ENCODE assay signal across 10 mouse cellular contexts in the genomic region with DNA sequence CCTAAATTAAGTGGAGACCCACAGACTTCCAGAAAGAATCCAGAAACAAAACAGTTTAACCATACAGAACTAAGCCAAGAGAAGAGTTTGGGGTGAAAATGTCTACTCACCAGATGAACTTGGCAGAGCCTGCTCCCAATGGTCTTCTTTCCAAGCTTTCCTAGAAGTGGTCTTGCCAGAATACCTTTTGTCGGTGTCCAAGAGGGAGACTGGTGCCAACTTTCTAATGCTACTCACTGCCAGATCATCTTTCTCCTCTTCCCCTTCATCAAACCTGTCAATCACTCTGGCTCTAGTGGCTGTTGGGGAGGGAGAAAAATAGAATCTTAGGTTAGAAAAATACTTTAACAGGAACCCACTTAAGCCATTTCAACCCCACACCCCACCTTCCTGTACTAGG. TPM values are rescaled to one million over a fixed set of nuclear protein-coding genes. Genes with fewer than 3 reads are reported as not detected.
DNase-seq lines count a peak whose midpoint lies in the region; ATAC-seq and TF ChIP-seq lines count a peak whose summit lies in the region.
"Had no signal": no experiment of that assay in that cellular context is flagged by ENCODE, and none has a peak within 500 bp of the region (broad histone marks: within the 10 kb centered on the region; RNA-seq: fewer than 3 reads in every experiment).

No protein-coding gene starts in this region.

- 80% methylated on average over 1 of the region's 1 CpGs for WGBS in heart, postnatal 0 days
- WGBS in embryonic facial prominence, embryonic 10.5 days, result 92% methylated on average over 1 of the region's 1 CpGs
- WGBS in intestine, embryonic 14.5 days, result 100% methylated on average over 1 of the region's 1 CpGs
- WGBS in midbrain, embryonic 14.5 days, result 86% methylated on average over 1 of the region's 1 CpGs

- H3K4me1 ChIP-seq in heart, postnatal 0 days (ENCODE audit: control insufficient read depth, insufficient read depth), result peaks cover 15% of the 10 kb centered on the region
- H3K4me1 ChIP-seq in embryonic facial prominence, embryonic 10.5 days, result peaks cover 19% of the 10 kb centered on the region
- H3K4me1 ChIP-seq in intestine, embryonic 14.5 days (replicated peaks; ENCODE audit: control insufficient read depth, insufficient read depth, low read length), result peaks cover 13% of the 10 kb centered on the region
- H3K4me1 ChIP-seq in midbrain, embryonic 14.5 days (ENCODE audit: control insufficient read depth, insufficient read depth, low read length), result peaks cover 15% of the 10 kb centered on the region

- no peaks in the 10 kb centered on the region for H3K9me3 ChIP-seq in heart, postnatal 0 days (replicated peaks; ENCODE audit: control insufficient read depth, low read length)
- H3K9me3 ChIP-seq in embryonic facial prominence, embryonic 10.5 days, result no peaks in the 10 kb centered on the region
- no peaks in the 10 kb centered on the region for H3K9me3 ChIP-seq in intestine, embryonic 14.5 days (ENCODE audit: control insufficient read depth, low read length)
- H3K9me3 ChIP-seq in midbrain, embryonic 14.5 days (ENCODE audit: control insufficient read depth, low read length), result no peaks in the 10 kb centered on the region

- peak overlapping the region; percentile 98; the same call in 1 of the 2 replicates for H3K4me2 ChIP-seq in heart, postnatal 0 days (ENCODE audit: low read depth, low read length)
- peak overlapping the region; percentile 82 for H3K4me2 ChIP-seq in intestine, embryonic 14.5 days (ENCODE audit: low read length)
- H3K4me2 ChIP-seq in midbrain, embryonic 14.5 days (ENCODE audit: low read length), result peak overlapping the region; percentile 92

- no peak for TF ChIP-seq CTCF in heart, postnatal 0 days (IDR thresholded peaks at IDR 0.05; ENCODE audit: low read depth)

- H3K4me3 ChIP-seq in heart, postnatal 0 days (ENCODE audit: low read depth, low read length), result no peak overlapping the region
- peak overlapping the region; percentile 71 for H3K4me3 ChIP-seq in embryonic facial prominence, embryonic 10.5 days
- no peak overlapping the region for H3K4me3 ChIP-seq in intestine, embryonic 14.5 days (ENCODE audit: low read depth, low read length)
- H3K4me3 ChIP-seq in midbrain, embryonic 14.5 days (replicated peaks; ENCODE audit: low read depth, low read length), result 0 out of 2 replicates have a peak overlapping the region, but pooled peaks have one; percentile 71

- no peak for ATAC-seq in heart, postnatal 0 days (ENCODE audit: insufficient read depth, low read depth)
- ATAC-seq in intestine, embryonic 14.5 days (replicated peaks; ENCODE audit: low FRiP score, low TSS enrichment, low read depth), result no peak
- no peak for ATAC-seq in midbrain, embryonic 14.5 days (ENCODE audit: low FRiP score, low TSS enrichment)

- TF ChIP-seq EP300 in heart, postnatal 0 days (IDR thresholded peaks at IDR 0.05; ENCODE audit: low read depth), result no peak

- 0 out of 2 replicates have a peak overlapping the region, but pooled peaks have one; percentile 70 for H3K9ac ChIP-seq in heart, postnatal 0 days (replicated peaks; ENCODE audit: low read depth, low read length)
- no peak overlapping the region for H3K9ac ChIP-seq in intestine, embryonic 14.5 days (ENCODE audit: low read length)
- no peak overlapping the region for H3K9ac ChIP-seq in midbrain, embryonic 14.5 days (replicated peaks; ENCODE audit: low read length)

- intact Hi-C loops in heart, postnatal 25 days (cut with DNase I), result loop anchor here (5.0 kb wide), 2 partner anchors 305 to 445 kb away; partner anchors contain the start of genes Dusp14 and Mrm1

- no peak overlapping the region for H3K27ac ChIP-seq in heart, postnatal 0 days (ENCODE audit: low read depth)
- no peak overlapping the region for H3K27ac ChIP-seq in embryonic facial prominence, embryonic 10.5 days (replicated peaks)
- H3K27ac ChIP-seq in intestine, embryonic 14.5 days (ENCODE audit: low read depth), result no peak overlapping the region
- no peak overlapping the region for H3K27ac ChIP-seq in midbrain, embryonic 14.5 days (replicated peaks; ENCODE audit: low read depth, low read length)
- H3K27ac ChIP-seq: layer of hippocampus, adult 2 months had no signal

- H3K36me3 ChIP-seq in heart, postnatal 0 days (replicated peaks; ENCODE audit: control insufficient read depth, insufficient read depth, low read length), result peaks cover 27% of the 10 kb centered on the region
- H3K36me3 ChIP-seq in embryonic facial prominence, embryonic 10.5 days (replicated peaks), result peaks cover 39% of the 10 kb centered on the region
- H3K36me3 ChIP-seq in intestine, embryonic 14.5 days (ENCODE audit: control insufficient read depth, insufficient read depth, low read length), result peaks cover 38% of the 10 kb centered on the region
- H3K36me3 ChIP-seq in midbrain, embryonic 14.5 days (ENCODE audit: control insufficient read depth, insufficient read depth, low read length), result peaks cover 26% of the 10 kb centered on the region

- DNase-seq in heart, postnatal 0 days (ENCODE audit: low spot score), result no peak
- DNase-seq in heart, postnatal 25 days (ENCODE audit: low spot score), result no peak
- DNase-seq in embryonic facial prominence, embryonic 10.5 days (ENCODE audit: low spot score), result no peak
- no peak for DNase-seq in intestine, embryonic 14.5 days (ENCODE audit: low spot score)
- DNase-seq in midbrain, embryonic 14.5 days, result no peak
- DNase-seq in adrenal gland, postnatal 36 days, result no peak
- no peak for DNase-seq in thymus, adult 18-20 months
- DNase-seq in urinary bladder, postnatal 10 days (ENCODE audit: low spot score), result no peak
- DNase-seq: thymus, postnatal 14 days had no signal

- peaks cover 31% of the 10 kb centered on the region for H3K27me3 ChIP-seq in heart, postnatal 0 days (ENCODE audit: control insufficient read depth, insufficient read depth, low read length)
- peaks cover 32% of the 10 kb centered on the region for H3K27me3 ChIP-seq in embryonic facial prominence, embryonic 10.5 days (replicated peaks; ENCODE audit: low read depth, poor library complexity, severe bottlenecking)
- peaks cover 30% of the 10 kb centered on the region for H3K27me3 ChIP-seq in intestine, embryonic 14.5 days (replicated peaks; ENCODE audit: control insufficient read depth, insufficient read depth, low read length)
- H3K27me3 ChIP-seq in midbrain, embryonic 14.5 days (ENCODE audit: control insufficient read depth, insufficient read depth, low read length), result peaks cover 11% of the 10 kb centered on the region

RNA-seq across cellular contexts. Expression of gene Aatf, which starts 1.3 kb away (rescaled TPM):
- total RNA-seq in heart, postnatal 0 days (2014; rRNA removed; ENCODE audit: low replicate concordance), result 7.1 and 21.9 TPM in 2 replicates
- polyA plus RNA-seq in heart, postnatal 0 days (2015; fragmentation: Nextera tagmentation; extraction: Ambion mirVana), result 15.9 and 16.3 TPM in 2 replicates
- 10 to 100 TPM; 12.8 to 13.1 TPM for total RNA-seq in heart, postnatal 25 days (2021)
- 57.9 and 58.3 TPM in 2 replicates for polyA plus RNA-seq in embryonic facial prominence, embryonic 10.5 days (2016; fragmentation: Nextera tagmentation; extraction: Ambion mirVana)
- 61.2 and 65.2 TPM in 2 replicates for polyA plus RNA-seq in intestine, embryonic 14.5 days (2014; fragmentation: Nextera tagmentation; extraction: Ambion mirVana)
- 41.6 and 46.3 TPM in 2 replicates for polyA plus RNA-seq in midbrain, embryonic 14.5 days (2014; fragmentation: Nextera tagmentation; extraction: Ambion mirVana)
- total RNA-seq in adrenal gland, postnatal 36 days (2021), result 10 to 100 TPM; 20.8 to 23.2 TPM

RNA-seq across cellular contexts. Expression of gene Lhx1, which starts 13.3 kb away (rescaled TPM):
- total RNA-seq in heart, postnatal 0 days (2014; rRNA removed; ENCODE audit: low replicate concordance), result not detected in 2 replicates
- polyA plus RNA-seq in heart, postnatal 0 days (2015; fragmentation: Nextera tagmentation; extraction: Ambion mirVana), result not detected in 2 replicates
- total RNA-seq in heart, postnatal 25 days (2021), result not detected
- 1.4 and 2.4 TPM in 2 replicates for polyA plus RNA-seq in embryonic facial prominence, embryonic 10.5 days (2016; fragmentation: Nextera tagmentation; extraction: Ambion mirVana)
- 0.04 and 0.15 TPM in 2 replicates for polyA plus RNA-seq in intestine, embryonic 14.5 days (2014; fragmentation: Nextera tagmentation; extraction: Ambion mirVana)
- polyA plus RNA-seq in midbrain, embryonic 14.5 days (2014; fragmentation: Nextera tagmentation; extraction: Ambion mirVana), result 49.8 and 53.0 TPM in 2 replicates
- total RNA-seq in adrenal gland, postnatal 36 days (2021), result not detected

Comparison
In these comparisons a context has a peak if more than half of its experiments do, and no peak if none do; other contexts are left out.
1. H3K4me3 ChIP-seq: peak in embryonic facial prominence, embryonic 10.5 days (single experiment) and midbrain, embryonic 14.5 days (single experiment); none in heart, postnatal 0 days (single experiment) and intestine, embryonic 14.5 days (single experiment).
2. RNA of gene Lhx1, which starts 13.3 kb away (polyA plus RNA-seq): 49.8 to 53.0 TPM in midbrain, embryonic 14.5 days; 1.4 to 2.4 TPM in embryonic facial prominence, embryonic 10.5 days, 0.04 to 0.15 TPM in intestine, embryonic 14.5 days and not detected in heart, postnatal 0 days; every median in the first group is over 10 times any median in the second.
3. Peak in every context shown above with its lines, with median percentiles within 50 percentile points of each other: H3K4me2 ChIP-seq.